Mouse (Mus musculus) central nervous system, embryonic 14 days (tissue): ENCODE measurements around the gene H2afb1. TPM values are rescaled to one million over a fixed set of nuclear protein-coding genes. Genes with fewer than 3 reads are reported as not detected.

Source experiments
- polyA plus RNA-seq: library from polyadenylated mRNA; depleted of rRNA; stranded (reverse); fragments of >200 nt; gene quantifications from 2 replicates; pipeline ENCODE4 v1.2.3, GENCODE M21; 2012; rRNA removed

Gene H2afb1
- polyA plus RNA-seq, result not detected in 2 replicates

GRCm38 (mm10) chrX:117014457-117014856, at the start of gene H2afb1:
H2afb1 (plus strand) TSS chrX:117014757.

